Mouse (Mus musculus) forebrain, postnatal 0 days (tissue): ENCODE results near the gene Rnase4. TPM values are rescaled to one million over a fixed set of nuclear protein-coding genes. Genes with fewer than 3 reads are reported as not detected.

Experiments
- ATAC-seq: fragments of 200-750 bp; cut with Nextera tagmentation; 2 replicates; pipeline ENCODE4 v1.8.0; 2017; ENCODE audit warnings: mild to moderate bottlenecking, moderate library complexity
- DNase-seq: peaks from one replicate; pipeline ENCODE4 v3.0.0-alpha.2; 2015
- H3K27ac ChIP-seq: fragments of 300-500 bp; sonication (generic); 2 replicates; pipeline ENCODE4 v1.5.1; 2014; ENCODE audit warnings: low read depth, mild to moderate bottlenecking, antibody characterized with exemption, low read length, moderate library complexity, mixed read lengths
- H3K27me3 ChIP-seq: fragments of 300-500 bp; sonication (generic); 2 replicates; pipeline ENCODE4 v1.6.1; 2014; ENCODE audit warnings: mild to moderate bottlenecking, low read length, mixed read lengths; ENCODE audit not compliant: insufficient read depth
- H3K36me3 ChIP-seq: fragments of 300-500 bp; sonication (generic); 2 replicates; pipeline ENCODE4 v1.6.1; 2014; ENCODE audit warnings: mild to moderate bottlenecking, moderate library complexity; ENCODE audit not compliant: insufficient read depth
- H3K4me1 ChIP-seq: fragments of 300-500 bp; sonication (generic); 2 replicates; pipeline ENCODE4 v1.6.1; 2014; ENCODE audit warnings: antibody characterized with exemption; ENCODE audit not compliant: insufficient read depth
- H3K4me2 ChIP-seq: fragments of 300-500 bp; sonication (generic); 2 replicates; pipeline ENCODE4 v1.6.1; 2014; ENCODE audit warnings: low read depth, mild to moderate bottlenecking, moderate library complexity
- H3K4me3 ChIP-seq: fragments of 300-500 bp; sonication (generic); 2 replicates; pipeline ENCODE4 v1.5.1; 2014; ENCODE audit warnings: low read depth, low read length, mixed read lengths
- H3K9ac ChIP-seq: fragments of 300-500 bp; sonication (generic); 2 replicates; pipeline ENCODE4 v1.6.1; 2014; ENCODE audit warnings: mild to moderate bottlenecking
- H3K9me3 ChIP-seq: fragments of 300-500 bp; sonication (generic); 2 replicates; pipeline ENCODE4 v1.6.1; 2016; ENCODE audit warnings: low read length
- CTCF ChIP-seq: sonication (generic); IDR thresholded peaks from 2 replicates; pipeline ENCODE4 v1.5.1; 2016; ENCODE audit warnings: antibody characterized with exemption, control low read depth, low read depth
- WGBS: fragments of 180-500 bp; shearing (Covaris S2); extraction: QIAGEN DNeasy Blood & Tissue Kit; methylation state at CpG from one replicate; pipeline ENCODE4 v1.1.7; 2014; 5-methylcytosine and 5-hydroxymethylcytosine counted together
- polyA plus RNA-seq: library from polyadenylated mRNA; unstranded; fragments of >200 nt; fragmentation: Nextera tagmentation; extraction: Ambion mirVana; gene quantifications from 2 replicates; pipeline ENCODE4 v1.2.1, GENCODE M21; 2015
- total RNA-seq: library from RNA; depleted of rRNA; stranded (reverse); fragments of >200 nt; gene quantifications from 2 replicates; pipeline ENCODE4 v1.2.3, GENCODE M21; 2014

Rnase4 gene
- total and polyA plus RNA-seq, 2 experiments from 2014 or later = 16.3 to 27.7 TPM

- no peak for ATAC-seq
- 29% methylated on average over 13 of the region's 13 CpGs for WGBS
These were observed 36.3 kb upstream of the Rnase4 start for GRCm38 (mm10) chr14:51054243-51055237.

DNA sequence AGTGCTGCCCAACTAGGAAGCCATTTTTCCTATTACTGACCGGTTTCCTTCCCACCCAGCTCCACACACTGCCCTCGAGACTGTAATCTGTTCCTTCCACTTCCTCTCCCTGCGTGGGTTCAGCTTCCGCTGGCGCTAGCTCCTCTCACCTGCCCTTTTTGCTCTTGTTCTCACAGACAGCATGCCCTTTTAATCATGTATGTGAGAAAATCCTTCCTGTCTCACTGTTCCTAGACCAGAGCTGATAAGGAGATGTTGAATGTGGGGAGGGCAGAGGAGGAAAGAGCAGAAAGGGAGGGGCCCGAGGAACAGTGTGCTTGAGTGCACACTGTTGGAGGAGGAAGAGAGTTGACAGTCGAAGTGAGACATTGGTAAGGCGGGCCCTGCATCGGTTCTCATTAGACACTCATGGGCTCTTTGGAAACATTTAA is 33.5 kb upstream of the Rnase4 start, which contains the start of gene Rnase12:
TSS of gene Rnase12 (minus strand) at position 261 of the 431 bp plus-strand sequence.
- H3K9me3 ChIP-seq = no peaks in the 10 kb centered on the region
- H3K27me3 ChIP-seq = no peaks in the 10 kb centered on the region; the same call in 1 of the 2 replicates
- H3K36me3 ChIP-seq = no peaks in the 10 kb centered on the region
- H3K4me2 ChIP-seq = no peak within 1 kb of the TSS
- 72% methylated on average over 9 of the region's 9 CpGs for WGBS
- no peak for TF ChIP-seq CTCF
- no peak within 1 kb of the TSS for H3K27ac ChIP-seq
- DNase-seq (no peak), ATAC-seq (no peak)
- no peaks in the 10 kb centered on the region for H3K4me1 ChIP-seq
- H3K9ac ChIP-seq = no peak within 1 kb of the TSS
- no peak within 1 kb of the TSS for H3K4me3 ChIP-seq

More at GRCm38 (mm10) chr14:51054243-51055237, 36.3 kb upstream of the Rnase4 start:
- Histone ChIP-seq H3K27ac (no peak overlapping the region), H3K4me3 (no peak overlapping the region), H3K9ac (no peak overlapping the region), H3K9me3 (no peaks in the 10 kb centered on the region), H3K4me1 (no peaks in the 10 kb centered on the region), H3K27me3 (no peaks in the 10 kb centered on the region), H3K4me2 (no peak overlapping the region), H3K36me3 (no peaks in the 10 kb centered on the region)
- no peak for DNase-seq
- TF ChIP-seq CTCF = no peak

DNA sequence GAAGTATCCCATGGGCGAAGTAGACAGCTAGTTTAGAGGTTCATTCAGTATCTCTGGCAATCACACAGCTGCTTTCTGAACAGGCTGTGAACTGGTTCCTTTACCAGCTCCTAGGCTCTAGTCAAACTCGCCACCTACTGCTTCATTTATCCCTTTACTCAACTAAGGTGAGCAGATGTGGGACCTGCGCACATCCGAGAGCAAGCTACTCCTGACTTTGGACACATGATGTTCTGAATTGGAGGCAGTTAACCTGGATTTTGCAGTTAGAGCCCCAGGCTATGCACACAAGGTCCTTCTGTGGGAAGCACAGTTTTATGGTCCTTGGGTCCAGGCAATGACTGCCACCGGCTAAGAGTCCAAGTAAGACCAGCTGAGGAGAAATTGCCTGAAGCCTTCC is 30.1 kb upstream of the Rnase4 start:
- 89% methylated on average over 5 of the region's 5 CpGs for WGBS
- DNase-seq (no peak), ATAC-seq (no peak)
- no peaks in the 10 kb centered on the region for H3K9me3 ChIP-seq
- H3K4me2 ChIP-seq = no peak overlapping the region
- no peaks in the 10 kb centered on the region for H3K4me1 ChIP-seq
- no peaks in the 10 kb centered on the region; the same call in 1 of the 2 replicates for H3K27me3 ChIP-seq
- no peak overlapping the region for H3K27ac ChIP-seq
- H3K4me3 ChIP-seq = no peak overlapping the region
- H3K36me3 ChIP-seq = no peaks in the 10 kb centered on the region
- H3K9ac ChIP-seq = no peak overlapping the region
- no peak for TF ChIP-seq CTCF

DNA sequence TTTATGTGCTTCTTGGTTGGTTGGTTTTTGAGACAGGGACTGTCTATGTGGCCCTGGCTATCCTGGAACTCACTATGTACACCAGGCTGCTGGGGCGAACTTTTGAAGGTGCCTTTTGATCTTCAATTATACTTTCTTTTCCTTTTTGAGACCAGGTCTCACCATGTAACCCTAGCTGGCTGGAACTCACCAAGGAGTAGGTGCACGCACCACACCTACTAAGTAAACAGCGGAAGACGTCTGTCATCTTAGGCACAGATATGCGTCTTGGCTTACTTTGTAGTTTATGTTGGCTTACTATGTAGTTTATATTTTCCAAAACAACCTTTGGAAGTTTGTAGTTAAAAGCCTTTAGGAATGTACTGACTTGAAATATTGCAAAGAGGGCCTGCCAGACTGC is 21.9 kb upstream of the Rnase4 start:
- H3K36me3 ChIP-seq = no peaks in the 10 kb centered on the region
- WGBS = 97% methylated on average over 5 of the region's 5 CpGs

DNA sequence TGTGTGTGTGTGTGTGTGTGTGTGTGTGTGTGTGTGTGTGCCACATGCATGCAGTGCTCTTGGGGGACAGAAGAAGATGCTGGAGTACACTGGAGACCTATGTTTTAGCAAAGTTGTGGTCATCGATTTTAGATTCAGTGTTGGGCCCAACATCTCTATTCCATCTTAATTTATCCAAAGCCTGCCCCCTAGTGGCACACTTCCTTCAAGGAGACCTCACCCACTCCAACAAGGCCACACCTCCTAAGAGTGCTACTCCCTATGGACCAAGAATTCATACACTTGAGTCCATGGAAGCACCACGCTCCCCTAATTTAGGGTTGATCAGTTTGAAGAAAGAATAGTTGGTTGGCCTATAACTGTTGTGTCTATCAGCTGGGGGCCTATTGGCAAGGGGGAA is 21.3 kb upstream of the Rnase4 start:
- Histone ChIP-seq H3K27ac (no peak overlapping the region), H3K9ac (no peak overlapping the region), H3K9me3 (no peaks in the 10 kb centered on the region), H3K36me3 (no peaks in the 10 kb centered on the region), H3K27me3 (no peaks in the 10 kb centered on the region), H3K4me2 (no peak overlapping the region), H3K4me3 (no peak overlapping the region), H3K4me1 (no peaks in the 10 kb centered on the region)
- no peak for ATAC-seq
- peak; percentile 29 for TF ChIP-seq CTCF
- WGBS = 93% methylated on average over 2 of the region's 2 CpGs
- no peak for DNase-seq

More for the DNA sequence above, 21.9 kb upstream of the Rnase4 start:
- no peak for TF ChIP-seq CTCF
- no peaks in the 10 kb centered on the region for H3K27me3 ChIP-seq
- H3K9ac ChIP-seq = no peak overlapping the region
- H3K4me3 ChIP-seq = no peak overlapping the region
- no peak for DNase-seq
- ATAC-seq = no peak
- no peaks in the 10 kb centered on the region for H3K9me3 ChIP-seq
- no peak overlapping the region for H3K4me2 ChIP-seq
- H3K27ac ChIP-seq = no peak overlapping the region
- no peaks in the 10 kb centered on the region for H3K4me1 ChIP-seq

DNA sequence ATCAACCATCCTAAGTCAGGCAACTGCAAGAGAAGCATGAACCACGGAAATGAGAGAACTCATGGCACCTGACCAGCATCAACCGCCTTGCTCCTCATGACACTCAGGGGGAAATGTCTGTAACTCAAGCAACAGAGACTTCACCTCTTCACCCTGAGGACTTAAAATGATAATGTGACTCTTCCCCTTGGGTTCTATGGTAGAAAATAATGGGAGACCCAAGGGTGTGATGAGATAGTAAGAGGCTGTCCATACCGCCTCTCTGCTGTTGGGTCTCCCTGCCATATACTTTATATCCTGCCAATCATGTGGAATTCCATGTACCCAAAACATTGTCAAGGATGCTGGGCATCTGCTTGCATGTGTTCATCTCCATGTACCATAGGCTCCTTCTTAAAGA is 16.5 kb upstream of the Rnase4 start, which contains the start of gene Olfr750:
TSS of gene Olfr750 (minus strand) at position 101 of the 400 bp plus-strand sequence.
- no peaks in the 10 kb centered on the region for H3K36me3 ChIP-seq

GRCm38 (mm10) chr14:51079180-51079579 is 11.7 kb upstream of the Rnase4 start:
- Histone ChIP-seq H3K4me1 (no peaks in the 10 kb centered on the region), H3K36me3 (no peaks in the 10 kb centered on the region), H3K9me3 (no peaks in the 10 kb centered on the region), H3K9ac (no peak overlapping the region), H3K4me3 (no peak overlapping the region), H3K27ac (no peak overlapping the region), H3K4me2 (no peak overlapping the region), H3K27me3 (no peaks in the 10 kb centered on the region; the same call in 1 of the 2 replicates)
- ATAC-seq (no peak), DNase-seq (no peak)
- WGBS = 98% methylated on average over 1 of the region's 1 CpGs
- no peak for TF ChIP-seq CTCF

More for the DNA sequence above, 16.5 kb upstream of the Rnase4 start, which contains the start of gene Olfr750:
- no peak within 1 kb of the TSS for H3K4me3 ChIP-seq
- 89% methylated on average over 3 of the region's 3 CpGs for WGBS
- no peaks in the 10 kb centered on the region for H3K9me3 ChIP-seq
- no peak within 1 kb of the TSS for H3K9ac ChIP-seq
- DNase-seq (no peak), ATAC-seq (no peak)
- no peaks in the 10 kb centered on the region for H3K27me3 ChIP-seq
- no peak within 1 kb of the TSS for H3K4me2 ChIP-seq
- TF ChIP-seq CTCF = no peak
- H3K4me1 ChIP-seq = no peaks in the 10 kb centered on the region
- no peak within 1 kb of the TSS for H3K27ac ChIP-seq
